Mouse (Mus musculus) MEL (cell line): ENCODE results near the gene Ankra2. TPM values are rescaled to one million over a fixed set of nuclear protein-coding genes. Genes with fewer than 3 reads are reported as not detected.
A peak's percentile ranks its signal among the peaks of the same experiment; 100 is the strongest.

Experiments
- DNase-seq: peaks from one replicate; pipeline ENCODE4 v3.0.0; 2011; ENCODE audit warnings: low read depth, low spot score
- H3K27ac ChIP-seq: 2 replicates; pipeline ENCODE4 v1.5.1; 2012; ENCODE audit warnings: low read depth, mild to moderate bottlenecking, control low read depth, low read length, moderate library complexity; ENCODE audit not compliant: control insufficient read depth
- H3K27me3 ChIP-seq, 2 experiments: fragments of 150-350 bp in 1 of 2; sonication (generic) in 1 of 2; 2 replicates each; pipeline ENCODE4 v1.6.1; 2012; ENCODE audit warnings: low read length in 2 of 2, mild to moderate bottlenecking in 2 of 2, improper control_type of control experiment in 1 of 2, moderate library complexity in 1 of 2; ENCODE audit not compliant: insufficient read depth in 2 of 2, control insufficient read depth in 1 of 2
- H3K36me3 ChIP-seq, 2 experiments: 2 replicates each; pipeline ENCODE4 v1.6.1; 2012 to 2014; ENCODE audit warnings: low read length in 2 of 2, improper control_type of control experiment in 1 of 2, inconsistent platforms in 1 of 2, mild to moderate bottlenecking in 1 of 2; ENCODE audit not compliant: insufficient read depth in 2 of 2, control insufficient read depth in 1 of 2
- H3K4me1 ChIP-seq, 2 experiments: fragments of 150-350 bp in 1 of 2; sonication (generic) in 1 of 2; 2 replicates each; pipeline ENCODE4 v1.6.1; 2012; ENCODE audit warnings: low read length in 2 of 2, improper control_type of control experiment in 1 of 2, mild to moderate bottlenecking in 1 of 2; ENCODE audit not compliant: insufficient read depth in 2 of 2, control insufficient read depth in 1 of 2
- H3K4me3 ChIP-seq, 2 experiments: fragments of 150-350 bp in 1 of 2; sonication (generic) in 1 of 2; 2 replicates each; pipeline ENCODE4 v1.5.1; 2012; ENCODE audit warnings: low read depth in 2 of 2, low read length in 2 of 2, mild to moderate bottlenecking in 2 of 2, moderate library complexity in 2 of 2, control low read depth in 1 of 2, improper control_type of control experiment in 1 of 2; ENCODE audit not compliant: control insufficient read depth in 1 of 2, insufficient read depth in 1 of 2
- H3K79me2 ChIP-seq: 2 replicates; pipeline ENCODE4 v1.6.1; 2012; ENCODE audit warnings: mild to moderate bottlenecking, low read length, moderate library complexity; ENCODE audit not compliant: control insufficient read depth, poor library complexity, insufficient read depth
- H3K9ac ChIP-seq: 2 replicates; pipeline ENCODE4 v1.6.1; 2012; ENCODE audit warnings: low read depth, mild to moderate bottlenecking, control low read depth, low read length, moderate library complexity; ENCODE audit not compliant: control insufficient read depth, poor library complexity, severe bottlenecking
- H3K9me3 ChIP-seq: fragments of 150-350 bp; sonication (generic); replicated peaks from 2 replicates; pipeline ENCODE4 v1.6.1; 2012; ENCODE audit warnings: mild to moderate bottlenecking, low read length, improper control_type of control experiment, moderate library complexity; ENCODE audit not compliant: insufficient read depth
- CHD2 ChIP-seq: IDR thresholded peaks from 2 replicates; pipeline ENCODE4 v1.6.1; 2011; ENCODE audit warnings: low read length, improper control_type of control experiment
- CTCF ChIP-seq, 3 experiments: IDR thresholded peaks in 2 of 3; conservative IDR thresholded peaks in 1 of 3; 2 replicates each; pipeline ENCODE4 v1.5.1; 2011 to 2012; ENCODE audit warnings: low read length in 3 of 3, low read depth in 2 of 3, mild to moderate bottlenecking in 2 of 3, improper control_type of control experiment in 1 of 3, inconsistent platforms in 1 of 3, mixed read lengths in 1 of 3, moderate library complexity in 1 of 3; ENCODE audit not compliant: control insufficient read depth in 1 of 3, insufficient read depth in 1 of 3, poor library complexity in 1 of 3, severe bottlenecking in 1 of 3
- E2F4 ChIP-seq: IDR thresholded peaks from 2 replicates; pipeline ENCODE4 v1.6.1; 2011; ENCODE audit warnings: low read depth, low read length, improper control_type of control experiment, borderline replicate concordance
- ETS1 ChIP-seq: IDR thresholded peaks from 2 replicates; pipeline ENCODE4 v1.6.1; 2012; ENCODE audit warnings: low read depth, mild to moderate bottlenecking, inconsistent platforms, low read length, improper control_type of control experiment, moderate library complexity
- GATA1 ChIP-seq: IDR thresholded peaks from 2 replicates; pipeline ENCODE4 v1.6.1; 2011; ENCODE audit warnings: low read depth, low read length, improper control_type of control experiment
- HCFC1 ChIP-seq: IDR thresholded peaks from 2 replicates; pipeline ENCODE4 v1.6.1; 2012; ENCODE audit warnings: low read depth, mild to moderate bottlenecking, inconsistent platforms, low read length, improper control_type of control experiment, moderate library complexity
- JUND ChIP-seq: IDR thresholded peaks from 2 replicates; pipeline ENCODE4 v1.6.1; 2011; ENCODE audit warnings: low read depth, mild to moderate bottlenecking, improper control_type of control experiment, low read length
- KAT2A ChIP-seq: conservative IDR thresholded peaks from 2 replicates; pipeline ENCODE4 v1.6.1; 2012; ENCODE audit warnings: low read depth, low read length, improper control_type of control experiment, inconsistent platforms
- MAFK ChIP-seq: IDR thresholded peaks from 2 replicates; pipeline ENCODE4 v1.6.1; 2011; ENCODE audit warnings: low read depth, mild to moderate bottlenecking, low read length, improper control_type of control experiment, borderline replicate concordance
- MAX ChIP-seq: IDR thresholded peaks from 2 replicates; pipeline ENCODE4 v1.6.1; 2011; ENCODE audit warnings: low read length, improper control_type of control experiment
- MEF2A ChIP-seq: IDR thresholded peaks from 2 replicates; pipeline ENCODE4 v1.6.1; 2014; ENCODE audit warnings: low read depth, mild to moderate bottlenecking, inconsistent platforms, low read length, improper control_type of control experiment; ENCODE audit not compliant: poor library complexity, insufficient replicate concordance, severe bottlenecking; ENCODE audit errors: extremely low read depth
- MXI1 ChIP-seq: IDR thresholded peaks from 2 replicates; pipeline ENCODE4 v1.6.1; 2011; ENCODE audit warnings: mild to moderate bottlenecking, low read depth, low read length, improper control_type of control experiment
- MYC ChIP-seq: IDR thresholded peaks from 2 replicates; pipeline ENCODE4 v1.6.1; 2011; ENCODE audit warnings: low read depth, mild to moderate bottlenecking, low read length, improper control_type of control experiment, moderate library complexity
- NELFE ChIP-seq: IDR thresholded peaks from 2 replicates; pipeline ENCODE4 v1.6.1; 2011; ENCODE audit warnings: low read depth, low read length, improper control_type of control experiment
- NRF1 ChIP-seq: IDR thresholded peaks from 2 replicates; pipeline ENCODE4 v1.6.1; 2014; ENCODE audit warnings: low read depth, mild to moderate bottlenecking, inconsistent platforms, low read length, improper control_type of control experiment, moderate library complexity; ENCODE audit not compliant: poor library complexity, insufficient read depth, severe bottlenecking
- POLR2AphosphoS5 ChIP-seq: IDR thresholded peaks from 2 replicates; pipeline ENCODE4 v1.6.1; 2012; ENCODE audit warnings: low read depth, borderline replicate concordance, mild to moderate bottlenecking, inconsistent platforms, low read length, moderate library complexity, mixed read lengths
- RAD21 ChIP-seq: IDR thresholded peaks from 2 replicates; pipeline ENCODE4 v1.6.1; 2011; ENCODE audit warnings: mild to moderate bottlenecking, low read depth, low read length, improper control_type of control experiment
- RCOR1 ChIP-seq: IDR thresholded peaks from 2 replicates; pipeline ENCODE4 v1.6.1; 2012; ENCODE audit warnings: low read depth, mild to moderate bottlenecking, inconsistent platforms, low read length, improper control_type of control experiment
- SMC3 ChIP-seq: IDR thresholded peaks from 2 replicates; pipeline ENCODE4 v1.6.1; 2011; ENCODE audit warnings: low read depth, low read length, improper control_type of control experiment
- TAL1 ChIP-seq: IDR thresholded peaks from 2 replicates; pipeline ENCODE4 v1.6.1; 2012; ENCODE audit warnings: mild to moderate bottlenecking, inconsistent platforms, low read length, moderate library complexity, mixed read lengths
- TCF12 ChIP-seq: IDR thresholded peaks from 2 replicates; pipeline ENCODE4 v1.6.1; 2014; ENCODE audit warnings: low read depth, mild to moderate bottlenecking, inconsistent platforms, low read length, improper control_type of control experiment, moderate library complexity
- ZC3H11A ChIP-seq: IDR thresholded peaks from 2 replicates; pipeline ENCODE4 v1.6.1; 2012; ENCODE audit warnings: low read depth, mild to moderate bottlenecking, inconsistent platforms, low read length, improper control_type of control experiment
- ZNF384 ChIP-seq: IDR thresholded peaks from 2 replicates; pipeline ENCODE4 v1.6.1; 2012; ENCODE audit warnings: low read depth, mild to moderate bottlenecking, inconsistent platforms, low read length, improper control_type of control experiment
- polyA plus RNA-seq, 2 experiments: library from polyadenylated mRNA; stranded (reverse) in 1 of 2; unstranded in 1 of 2; fragments of >175 nt in 1 of 2; fragments of >200 nt in 1 of 2; gene quantifications; 2 replicates each; pipeline versions ENCODE4 v1.2.1 to v1.2.4; 2012; ENCODE audit warnings: low replicate concordance in 2 of 2, low read depth in 1 of 2; ENCODE audit not compliant: insufficient read length in 2 of 2, insufficient read depth in 1 of 2, missing spikeins in 1 of 2
- total RNA-seq: library from RNA; depleted of rRNA; stranded (reverse); fragments of 300-350 nt; gene quantifications from 2 replicates; pipeline ENCODE4 v1.2.3, GENCODE M21; 2012

Gene Ankra2
- total and polyA plus RNA-seq, 3 experiments, result 10.4 to 14.7 TPM; not detected in 1

DNA sequence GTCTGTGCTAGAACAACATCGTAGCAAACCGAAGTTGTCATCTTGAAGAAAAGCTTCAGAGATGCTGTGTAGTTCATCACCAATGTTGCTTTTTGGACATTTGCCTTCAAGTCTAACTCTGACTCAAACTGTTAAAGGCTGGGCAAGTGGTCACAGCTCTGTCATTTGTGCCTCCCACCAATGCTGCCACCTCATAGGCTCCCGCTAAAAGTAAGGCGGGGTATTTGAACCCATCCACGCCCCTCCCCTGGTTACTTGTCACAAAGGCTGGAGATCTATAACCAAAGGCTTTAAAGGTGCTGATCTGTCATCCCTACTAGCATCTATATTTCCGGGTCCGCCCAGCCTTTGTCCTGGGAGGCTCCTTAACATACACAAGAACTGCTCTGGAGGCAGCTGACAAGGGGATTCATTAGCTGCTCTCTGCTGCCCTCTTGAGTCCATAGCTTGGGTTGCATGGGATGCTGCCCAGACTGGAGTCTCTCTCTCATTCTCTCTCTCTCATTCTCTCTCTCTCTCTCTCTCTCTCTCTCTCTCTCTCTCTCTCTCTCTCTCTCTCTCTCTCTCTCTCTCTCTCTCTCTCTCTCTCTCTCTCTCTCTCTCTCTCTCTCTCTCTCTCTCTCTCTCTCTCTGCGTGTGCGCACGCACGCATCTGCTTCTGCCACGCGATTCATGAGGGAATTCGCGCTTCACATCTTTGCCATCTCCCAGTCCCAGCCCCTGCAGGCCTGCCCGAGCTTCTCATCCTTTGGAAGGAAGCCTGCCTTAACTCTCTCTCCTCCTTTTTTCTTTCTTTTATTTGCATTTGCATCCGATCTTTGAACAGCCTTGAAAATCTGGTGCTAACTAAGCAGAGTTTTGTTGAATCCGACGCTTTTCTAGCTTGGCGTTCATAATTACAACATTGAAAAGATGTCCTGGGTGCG, 36.2 kb downstream of the Ankra2 start:
- H3K27me3 ChIP-seq, result no peaks in the 10 kb centered on the region
- H3K9me3 ChIP-seq, result no peaks in the 10 kb centered on the region
- TF ChIP-seq RAD21 (peak; percentile 71), ZC3H11A (peak; percentile 44), SMC3 (peak; percentile 50), JUND (no peak), MYC (no peak), NRF1 (no peak), TAL1 (no peak), MAX (no peak), MAFK (no peak), ETS1 (no peak), CHD2 (no peak), ZNF384 (no peak), CTCF (IDR thresholded peaks at IDR 0.05 in 2 of 3, conservative IDR thresholded peaks at IDR 0.05 in 1 of 3; ENCODE audit: control insufficient read depth in 1 of 3, insufficient read depth in 1 of 3, low read depth in 2 of 3, low read length in 3 of 3, poor library complexity in 1 of 3, severe bottlenecking in 1 of 3) (peak; percentile 45 to 68 (median 63); a peak in 5 of 6 replicates)
- no peak overlapping the region for H3K9ac ChIP-seq
- no peak overlapping the region for H3K27ac ChIP-seq
- H3K4me3 ChIP-seq, result no peak overlapping the region
- H3K36me3 ChIP-seq, result no peaks in the 10 kb centered on the region
- no peaks in the 10 kb centered on the region for H3K79me2 ChIP-seq
- peak; percentile 86 for DNase-seq
- no peaks in the 10 kb centered on the region; a peak in 1 of 4 replicates for H3K4me1 ChIP-seq

DNA sequence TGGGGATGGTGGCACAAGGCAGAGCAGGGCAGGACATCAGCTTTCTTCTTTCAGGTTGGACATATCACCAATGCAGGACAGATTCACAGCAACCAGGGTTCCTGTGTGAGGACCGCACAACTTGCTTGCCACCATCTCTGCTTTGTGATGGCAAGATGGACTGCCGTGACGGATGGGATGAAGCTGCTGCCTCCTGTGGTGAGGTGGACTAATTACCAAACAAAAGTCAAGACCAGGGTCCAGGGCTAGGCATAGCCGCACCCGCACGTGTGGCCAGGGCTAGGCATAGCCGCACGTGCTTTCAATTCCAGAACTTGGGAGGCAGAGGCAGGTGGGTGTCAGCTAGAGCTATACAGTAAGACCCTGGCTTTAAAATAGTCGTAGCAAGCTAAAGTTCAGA, 42.4 kb downstream of the Ankra2 start:
- Histone ChIP-seq H3K27ac (no peak overlapping the region), H3K4me3 (no peak overlapping the region), H3K36me3 (peaks cover 4 to 17% of the 10 kb centered on the region in 2 experiments), H3K9me3 (no peaks in the 10 kb centered on the region), H3K27me3 (no peaks in the 10 kb centered on the region), H3K4me1 (peaks cover 0 to 3% of the 10 kb centered on the region in 2 experiments; a peak in 2 of 4 replicates), H3K79me2 (no peaks in the 10 kb centered on the region), H3K9ac (no peak overlapping the region)
- TF ChIP-seq SMC3, result no peak
- TF ChIP-seq HCFC1, result no peak
- no peak for TF ChIP-seq ETS1
- TF ChIP-seq RCOR1, result no peak
- TF ChIP-seq CTCF (IDR thresholded peaks at IDR 0.05 in 2 of 3, conservative IDR thresholded peaks at IDR 0.05 in 1 of 3; ENCODE audit: control insufficient read depth in 1 of 3, insufficient read depth in 1 of 3, low read depth in 2 of 3, low read length in 3 of 3, poor library complexity in 1 of 3, severe bottlenecking in 1 of 3), result no peak; a peak in 1 of 6 replicates
- no peak for TF ChIP-seq GATA1
- no peak for TF ChIP-seq MXI1
- TF ChIP-seq NELFE, result no peak
- TF ChIP-seq JUND, result no peak
- no peak for TF ChIP-seq TCF12
- no peak for TF ChIP-seq RAD21
- no peak for TF ChIP-seq MEF2A
- no peak for TF ChIP-seq E2F4
- TF ChIP-seq POLR2AphosphoS5, result no peak
- TF ChIP-seq ZNF384, result no peak
- TF ChIP-seq KAT2A, result no peak
- no peak for DNase-seq
